Mouse (Mus musculus): ENCODE measurements around the gene Col12a1. TPM values are rescaled to one million over a fixed set of nuclear protein-coding genes. Genes with fewer than 3 reads are reported as not detected.

Col12a1 gene
- polyA plus RNA-seq, 1 experiment = not detected

DNA sequence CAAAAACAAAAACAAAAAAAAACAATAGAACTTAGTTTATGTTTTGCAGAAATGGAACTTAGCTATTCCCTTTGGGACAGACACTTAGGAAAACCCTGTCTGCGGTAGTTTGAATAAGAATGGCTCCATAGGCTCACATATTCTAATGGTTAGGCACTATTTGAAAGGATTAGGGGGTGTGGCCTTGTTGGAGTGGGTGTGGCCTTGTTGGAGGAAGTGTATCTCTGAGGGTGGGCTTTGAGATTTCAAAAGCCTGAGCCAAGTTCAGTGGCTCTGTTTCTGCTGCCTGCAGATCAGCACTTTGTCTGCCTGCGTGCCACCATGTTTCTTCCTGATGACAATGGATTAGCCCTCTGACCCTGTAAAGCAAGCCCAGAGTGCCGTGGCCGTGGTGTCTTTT, 26.4 kb upstream of the Col12a1 start:
- Histone ChIP-seq H3K4me3 (replicated peaks) (no peak overlapping the region), H3K36me3 (ENCODE audit: control insufficient read depth) (no peaks in the 10 kb centered on the region), H3K9me3 (ENCODE audit: control insufficient read depth, low read length) (no peaks in the 10 kb centered on the region; the same call in 1 of the 2 replicates), H3K4me1 (ENCODE audit: control insufficient read depth) (no peaks in the 10 kb centered on the region), H3K27me3 (ENCODE audit: control insufficient read depth) (no peaks in the 10 kb centered on the region)
- TF ChIP-seq GATA1 (IDR thresholded peaks at IDR 0.05; ENCODE audit: low read length) (no peak), TAL1 (IDR thresholded peaks at IDR 0.05; ENCODE audit: low read length) (no peak)

DNA sequence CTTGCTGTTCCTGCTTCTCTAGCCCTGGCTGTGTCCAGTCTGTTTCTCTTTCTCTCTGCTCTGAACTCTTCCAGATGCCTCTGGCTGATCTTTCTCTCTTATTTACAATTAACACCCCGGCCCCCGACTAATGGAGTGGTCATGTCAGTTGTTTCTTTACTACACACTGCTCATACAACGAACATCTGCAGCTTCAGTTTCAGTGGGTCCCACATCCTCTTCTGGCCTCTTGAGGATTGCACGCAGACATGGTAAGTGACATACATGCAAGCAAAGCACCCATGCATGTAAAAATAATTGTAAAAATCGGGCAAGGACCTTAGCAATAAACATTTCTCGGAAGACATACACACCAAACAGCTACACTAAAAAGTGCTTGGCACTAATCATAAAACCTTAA, 17.0 kb upstream of the Col12a1 start:
- no peaks in the 10 kb centered on the region for H3K4me1 ChIP-seq (ENCODE audit: control insufficient read depth)
- no peaks in the 10 kb centered on the region for H3K36me3 ChIP-seq (ENCODE audit: control insufficient read depth)
- TF ChIP-seq TAL1 (IDR thresholded peaks at IDR 0.05; ENCODE audit: low read length) = no peak
- no peak for TF ChIP-seq GATA1 (IDR thresholded peaks at IDR 0.05; ENCODE audit: low read length)
- H3K4me3 ChIP-seq (replicated peaks) = no peak overlapping the region
- H3K9me3 ChIP-seq (ENCODE audit: control insufficient read depth, low read length) = no peaks in the 10 kb centered on the region
- H3K27me3 ChIP-seq (ENCODE audit: control insufficient read depth) = no peaks in the 10 kb centered on the region

DNA sequence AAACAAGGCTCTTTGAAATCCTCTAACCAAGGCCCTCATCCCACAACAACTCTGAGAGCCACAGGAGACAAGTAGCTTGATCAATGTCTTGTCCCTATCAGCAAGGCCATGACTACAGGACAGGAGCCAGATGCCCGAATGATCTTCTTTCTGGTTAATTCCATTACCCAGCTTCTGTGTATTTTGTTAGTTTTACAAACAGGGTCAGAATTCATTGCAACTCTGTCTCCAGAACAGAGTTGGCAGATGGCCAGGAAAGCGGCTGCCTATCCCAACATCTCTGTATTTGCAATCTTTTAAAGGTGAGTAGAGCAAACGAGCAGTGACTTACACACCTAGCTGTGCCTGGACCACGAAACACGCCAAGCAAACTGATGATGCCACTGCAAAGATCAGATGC, 11.7 kb upstream of the Col12a1 start:
- Histone ChIP-seq H3K27me3 (ENCODE audit: control insufficient read depth) (no peaks in the 10 kb centered on the region), H3K4me1 (ENCODE audit: control insufficient read depth) (no peaks in the 10 kb centered on the region), H3K9me3 (ENCODE audit: control insufficient read depth, low read length) (no peaks in the 10 kb centered on the region), H3K36me3 (ENCODE audit: control insufficient read depth) (no peaks in the 10 kb centered on the region), H3K4me3 (replicated peaks) (no peak overlapping the region)
- TF ChIP-seq TAL1 (IDR thresholded peaks at IDR 0.05; ENCODE audit: low read length) (no peak), GATA1 (IDR thresholded peaks at IDR 0.05; ENCODE audit: low read length) (no peak)

DNA sequence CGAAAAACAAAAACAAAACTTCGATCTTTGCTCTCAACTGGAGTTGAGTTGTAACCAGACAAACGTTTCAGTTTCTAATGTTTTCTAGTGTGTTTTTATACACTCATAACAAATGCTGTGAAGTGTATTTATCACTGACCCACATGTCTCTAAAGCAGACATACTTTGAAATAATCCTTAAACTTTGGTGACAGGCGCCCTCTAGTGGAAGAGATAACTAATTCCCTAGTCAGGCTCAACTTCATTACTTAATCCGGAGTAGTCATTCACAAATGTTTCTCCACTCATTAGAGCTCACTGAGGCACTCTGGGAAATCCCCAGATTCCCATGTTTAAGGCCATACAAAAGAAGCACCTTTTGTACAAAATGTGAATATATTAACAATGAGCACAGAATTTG, 4.5 kb upstream of the Col12a1 start:
- Histone ChIP-seq H3K9me3 (ENCODE audit: control insufficient read depth, low read length) (no peaks in the 10 kb centered on the region), H3K27me3 (ENCODE audit: control insufficient read depth) (peaks cover 40% of the 10 kb centered on the region), H3K36me3 (ENCODE audit: control insufficient read depth) (no peaks in the 10 kb centered on the region), H3K4me1 (ENCODE audit: control insufficient read depth) (no peaks in the 10 kb centered on the region), H3K4me3 (replicated peaks) (no peak overlapping the region)
- TF ChIP-seq GATA1 (IDR thresholded peaks at IDR 0.05; ENCODE audit: low read length) (no peak), TAL1 (IDR thresholded peaks at IDR 0.05; ENCODE audit: low read length) (no peak)

DNA sequence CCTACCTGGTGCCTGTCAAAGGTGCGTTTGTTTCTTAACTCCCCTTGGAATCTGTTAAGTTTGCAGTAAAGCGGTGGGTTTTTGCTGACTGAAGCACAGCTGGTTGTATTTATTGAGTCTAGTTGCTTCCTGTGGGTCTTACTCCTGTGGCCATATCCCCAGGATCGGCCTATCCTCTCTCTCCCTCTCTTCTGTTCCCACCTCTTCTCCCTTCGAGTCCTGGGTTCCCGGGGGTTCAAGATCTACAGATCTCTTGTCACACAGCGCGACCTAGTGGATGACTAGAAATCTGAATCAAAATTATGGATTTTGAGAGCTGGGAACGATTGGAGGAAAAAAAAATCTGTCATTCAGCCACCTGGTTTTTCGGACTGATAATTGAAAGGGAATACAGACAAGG, 2.4 kb upstream of the Col12a1 start:
- Histone ChIP-seq H3K27me3 (ENCODE audit: control insufficient read depth) (peaks cover 52% of the 10 kb centered on the region), H3K4me1 (ENCODE audit: control insufficient read depth) (no peaks in the 10 kb centered on the region), H3K4me3 (replicated peaks) (no peak overlapping the region), H3K36me3 (ENCODE audit: control insufficient read depth) (no peaks in the 10 kb centered on the region), H3K9me3 (ENCODE audit: control insufficient read depth, low read length) (no peaks in the 10 kb centered on the region)
- no peak for TF ChIP-seq GATA1 (IDR thresholded peaks at IDR 0.05; ENCODE audit: low read length)
- TF ChIP-seq TAL1 (IDR thresholded peaks at IDR 0.05; ENCODE audit: low read length) = no peak

DNA sequence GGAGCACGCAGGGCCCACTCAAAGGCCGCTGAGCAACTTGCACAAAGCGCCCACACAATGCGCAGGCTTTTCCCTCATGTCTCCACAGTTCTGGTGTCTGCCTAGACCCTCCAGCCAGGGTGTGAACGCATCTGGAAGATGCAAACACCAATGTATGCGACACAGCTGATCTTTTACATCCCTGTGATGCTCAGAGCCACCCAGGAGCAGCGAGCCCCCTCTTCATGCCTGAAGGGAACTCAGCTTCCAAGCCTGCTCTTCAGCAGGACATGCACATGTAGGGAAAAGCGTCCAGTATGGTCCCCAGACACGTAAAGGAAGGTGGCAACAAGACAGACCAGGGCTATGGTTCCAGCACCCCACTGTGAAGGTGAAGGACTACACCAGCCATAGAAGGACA, 1.5 kb upstream of the Col12a1 start:
- Histone ChIP-seq H3K9me3 (ENCODE audit: control insufficient read depth, low read length) (no peaks in the 10 kb centered on the region), H3K27me3 (ENCODE audit: control insufficient read depth) (peaks cover 52% of the 10 kb centered on the region), H3K4me1 (ENCODE audit: control insufficient read depth) (no peaks in the 10 kb centered on the region), H3K36me3 (ENCODE audit: control insufficient read depth) (no peaks in the 10 kb centered on the region), H3K4me3 (replicated peaks) (no peak overlapping the region)
- TF ChIP-seq GATA1 (IDR thresholded peaks at IDR 0.05; ENCODE audit: low read length) = no peak
- no peak for TF ChIP-seq TAL1 (IDR thresholded peaks at IDR 0.05; ENCODE audit: low read length)

DNA sequence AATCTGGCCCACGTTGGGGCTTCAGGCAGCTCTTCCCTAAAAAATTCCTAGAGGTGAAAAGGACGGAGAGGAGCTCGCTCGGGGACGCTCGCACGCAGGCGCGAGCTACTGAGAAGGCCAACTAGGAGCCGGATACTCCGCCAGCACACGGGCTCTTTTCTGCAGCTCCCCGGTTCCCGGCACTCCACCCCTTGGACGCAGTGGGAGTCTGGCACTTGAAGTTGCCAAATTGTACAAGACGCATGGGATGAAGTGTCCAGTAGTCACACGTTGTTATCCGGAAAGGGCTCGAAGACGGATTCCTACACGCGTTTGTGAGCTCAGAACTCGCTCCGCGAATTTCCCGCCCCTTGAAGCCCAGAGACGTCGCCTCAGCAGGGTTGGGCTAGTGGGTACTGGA, 820 bp upstream of the Col12a1 start:
- H3K36me3 ChIP-seq (ENCODE audit: control insufficient read depth) = no peaks in the 10 kb centered on the region
- H3K4me1 ChIP-seq (ENCODE audit: control insufficient read depth) = no peaks in the 10 kb centered on the region
- H3K4me3 ChIP-seq (replicated peaks) = no peak overlapping the region
- TF ChIP-seq TAL1 (IDR thresholded peaks at IDR 0.05; ENCODE audit: low read length) (no peak), GATA1 (IDR thresholded peaks at IDR 0.05; ENCODE audit: low read length) (no peak)
- H3K9me3 ChIP-seq (ENCODE audit: control insufficient read depth, low read length) = no peaks in the 10 kb centered on the region
- peaks cover 56% of the 10 kb centered on the region for H3K27me3 ChIP-seq (ENCODE audit: control insufficient read depth)

DNA sequence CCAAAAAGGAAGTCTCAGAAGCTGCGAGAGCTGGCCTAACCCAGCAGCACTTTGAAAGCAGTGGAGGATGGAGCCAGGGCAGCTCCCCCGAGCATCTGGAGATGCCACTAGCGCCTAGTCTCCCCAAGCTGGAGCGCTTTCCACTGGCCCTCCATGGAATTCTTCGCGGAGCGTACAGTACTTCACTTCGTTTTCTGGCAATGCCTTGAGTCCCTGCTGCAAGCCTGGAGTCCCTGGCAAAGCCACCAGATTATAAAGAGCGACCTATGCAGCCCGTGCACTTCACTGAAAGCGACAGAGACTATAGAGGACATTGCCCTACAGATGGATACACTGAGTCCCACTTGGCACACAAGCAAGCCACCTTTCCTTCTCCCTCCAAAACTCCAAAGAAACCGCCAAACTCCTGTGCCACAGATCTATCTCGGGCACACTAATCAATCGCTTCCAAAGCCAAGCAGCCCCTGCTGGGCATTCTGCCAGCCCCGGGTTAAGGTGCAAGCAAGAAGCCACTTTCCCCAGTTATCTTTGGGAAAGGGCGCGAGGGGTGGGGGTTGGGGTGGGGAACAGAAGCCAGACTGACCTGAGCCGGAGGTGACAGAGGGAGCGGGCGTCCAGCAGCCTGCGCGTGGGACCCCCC, 675 bp downstream of the Col12a1 start:
- no peaks in the 10 kb centered on the region for H3K4me1 ChIP-seq (ENCODE audit: control insufficient read depth)
- no peaks in the 10 kb centered on the region for H3K36me3 ChIP-seq (ENCODE audit: control insufficient read depth)
- H3K4me3 ChIP-seq (replicated peaks) = no peak overlapping the region
- H3K9me3 ChIP-seq (ENCODE audit: control insufficient read depth, low read length) = no peaks in the 10 kb centered on the region
- peaks cover 57% of the 10 kb centered on the region for H3K27me3 ChIP-seq (ENCODE audit: control insufficient read depth)
- no peak for TF ChIP-seq TAL1 (IDR thresholded peaks at IDR 0.05; ENCODE audit: low read length)
- no peak for TF ChIP-seq GATA1 (IDR thresholded peaks at IDR 0.05; ENCODE audit: low read length)

DNA sequence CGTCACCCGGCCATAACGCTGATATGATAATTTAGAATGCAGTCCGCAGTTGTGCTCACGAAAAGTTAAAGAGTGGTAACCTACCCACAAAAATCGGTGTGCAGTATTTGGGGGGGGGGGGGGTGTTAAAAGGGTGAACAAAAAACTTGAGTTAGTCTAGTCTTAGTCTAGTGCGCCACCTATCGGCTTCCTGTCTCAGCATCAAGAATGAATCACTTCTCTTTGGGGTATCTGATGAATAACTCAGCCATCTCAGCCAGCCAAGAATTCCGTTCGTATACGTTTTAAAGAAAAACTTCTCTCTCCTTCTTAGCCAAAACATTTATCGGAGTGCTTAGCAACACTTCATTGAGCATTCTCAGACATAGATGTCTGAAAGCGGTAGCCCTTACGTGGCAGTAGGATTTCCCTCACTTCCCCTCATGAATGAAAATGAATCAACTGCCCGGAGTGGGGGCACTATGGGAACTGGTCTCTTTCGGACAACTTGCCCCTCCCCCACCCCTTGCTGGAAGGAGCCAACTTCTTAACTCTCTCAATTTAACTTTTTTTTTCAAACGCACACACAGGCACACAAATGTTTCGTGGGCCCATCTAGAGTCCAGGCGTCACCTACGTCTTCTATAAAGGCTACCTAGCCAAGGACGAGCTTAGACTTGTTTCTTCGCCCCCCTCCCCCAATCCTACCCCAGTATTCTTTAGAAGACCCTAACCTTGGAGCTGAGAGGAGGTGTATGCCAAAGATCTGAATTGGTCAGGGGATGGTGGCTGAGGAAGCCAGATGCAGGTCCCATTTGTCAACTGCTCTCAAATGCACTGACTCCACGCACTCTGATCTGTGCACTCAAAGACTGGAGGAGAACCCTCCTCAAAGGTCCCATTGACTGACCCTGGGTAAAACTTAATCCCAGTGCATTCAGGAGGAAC, 1.5 kb downstream of the Col12a1 start:
- no peak for TF ChIP-seq TAL1 (IDR thresholded peaks at IDR 0.05; ENCODE audit: low read length)
- no peak for TF ChIP-seq GATA1 (IDR thresholded peaks at IDR 0.05; ENCODE audit: low read length)
- H3K4me3 ChIP-seq (replicated peaks) = no peak overlapping the region
- H3K36me3 ChIP-seq (ENCODE audit: control insufficient read depth) = no peaks in the 10 kb centered on the region
- H3K9me3 ChIP-seq (ENCODE audit: control insufficient read depth, low read length) = no peaks in the 10 kb centered on the region
- H3K27me3 ChIP-seq (ENCODE audit: control insufficient read depth) = peaks cover 56% of the 10 kb centered on the region
- H3K4me1 ChIP-seq (ENCODE audit: control insufficient read depth) = no peaks in the 10 kb centered on the region
